Mouse (Mus musculus): Measurements from ENCODE around the gene Akt1s1.

The Akt1s1 gene

DNA sequence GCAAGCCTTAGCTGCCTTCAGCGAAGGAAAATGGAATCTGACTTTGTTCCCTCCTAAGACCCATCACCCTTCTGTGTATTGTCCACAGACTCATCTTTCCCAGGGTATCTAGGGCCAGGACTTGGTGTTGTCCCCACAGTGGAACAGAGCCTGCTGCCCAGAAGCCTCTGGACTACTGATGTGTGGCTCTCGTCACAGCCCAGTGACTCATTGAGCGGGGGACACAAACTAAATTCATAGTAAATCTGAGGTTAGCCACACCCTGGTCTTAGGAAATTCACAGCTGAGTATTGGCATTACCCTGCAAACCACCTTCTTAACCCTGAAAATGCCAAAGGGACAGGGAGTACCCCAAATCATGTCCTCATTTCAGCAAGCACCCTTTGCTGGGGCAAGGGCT is 22.0 kb upstream of the Akt1s1 start:
- no peak for DNase-seq (ENCODE audit: inconsistent ontology term)

DNA sequence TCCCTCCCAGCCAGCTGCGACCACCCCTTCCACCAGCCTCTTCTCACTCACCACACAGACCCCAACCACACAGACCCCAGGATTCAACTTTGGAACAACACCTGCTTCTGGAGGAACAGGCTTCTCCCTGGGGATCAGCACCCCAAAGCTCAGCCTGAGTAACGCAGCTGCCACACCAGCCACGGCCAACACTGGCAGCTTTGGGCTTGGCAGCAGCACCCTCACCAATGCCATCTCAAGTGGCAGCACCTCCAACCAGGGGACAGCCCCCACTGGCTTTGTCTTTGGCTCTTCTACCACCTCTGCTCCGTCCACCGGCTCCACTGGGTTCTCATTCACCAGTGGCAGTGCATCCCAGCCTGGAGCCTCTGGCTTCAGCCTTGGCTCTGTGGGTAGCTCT is 20.1 kb upstream of the Akt1s1 start:
- no peak for DNase-seq (ENCODE audit: inconsistent ontology term)

DNA sequence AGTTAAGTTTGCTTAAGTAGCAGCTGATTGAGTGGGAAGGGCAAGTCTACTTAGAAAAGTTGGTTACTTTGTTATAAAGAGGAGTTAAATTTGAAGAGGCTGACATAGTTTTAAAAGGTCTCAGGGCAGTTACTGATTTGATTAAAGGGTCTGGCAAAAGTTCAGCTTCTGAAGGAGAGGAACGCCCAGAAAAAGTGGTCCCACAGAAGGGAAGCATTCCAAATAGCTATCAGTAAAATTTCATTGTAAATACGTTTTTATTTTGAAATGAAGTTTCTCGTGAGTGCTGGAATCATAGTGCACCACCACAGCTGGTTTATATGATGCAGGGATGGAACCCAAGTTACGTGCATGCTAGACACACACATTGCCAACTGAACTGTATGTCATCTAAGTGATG is 16.0 kb upstream of the Akt1s1 start:
- DNase-seq (ENCODE audit: inconsistent ontology term) = no peak

DNA sequence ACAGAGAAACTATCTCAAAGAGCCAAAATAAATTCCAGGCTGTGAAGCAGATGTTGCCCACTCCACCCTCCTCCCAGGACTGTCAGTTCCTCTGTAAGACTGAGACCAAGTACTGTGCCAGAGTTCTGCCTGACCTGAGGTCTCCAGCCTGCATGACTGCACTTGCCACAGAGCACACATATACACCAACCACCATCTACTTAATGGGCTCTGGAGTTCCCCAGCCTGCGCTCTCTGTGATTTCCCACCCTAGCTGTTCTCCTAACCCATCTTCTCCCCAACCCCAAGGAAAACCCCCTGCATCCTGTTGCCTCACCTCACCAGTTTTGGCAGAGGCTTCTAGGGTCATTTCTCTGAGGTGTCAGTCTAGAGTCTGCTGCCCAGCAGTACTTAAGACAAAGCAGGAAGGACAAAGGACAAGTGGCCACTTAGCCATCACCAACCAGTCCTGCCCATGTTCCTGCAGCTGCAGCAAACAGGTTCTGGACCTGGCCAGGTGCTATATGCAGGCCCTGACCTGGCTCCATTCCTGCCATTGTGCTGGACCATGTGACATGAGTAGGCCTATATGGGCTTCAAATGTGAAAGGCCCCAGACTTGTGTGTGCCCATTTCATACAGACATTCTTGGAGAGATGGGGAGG is 13.3 kb upstream of the Akt1s1 start:
- DNase-seq (ENCODE audit: inconsistent ontology term) = no peak

DNA sequence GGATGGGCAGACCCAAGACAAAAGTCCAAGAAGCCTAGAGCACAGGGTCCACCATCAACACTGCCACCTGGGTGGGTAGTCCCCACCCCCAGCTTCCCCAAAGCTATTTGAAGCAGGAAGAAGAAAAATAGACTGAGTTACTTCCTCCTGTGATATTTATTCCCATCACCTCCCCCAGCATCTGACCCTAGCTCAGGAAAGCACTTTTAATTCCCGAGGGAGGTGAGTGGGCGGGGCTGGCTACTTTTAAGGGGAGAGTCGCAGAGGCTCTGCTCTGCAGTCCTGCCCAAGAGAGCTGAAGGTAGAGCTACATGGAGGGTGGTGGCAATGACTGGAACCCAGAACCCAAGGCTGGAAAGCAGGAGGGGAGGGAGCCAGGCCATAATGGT is 12.8 kb upstream of the Akt1s1 start:
- DNase-seq (ENCODE audit: inconsistent ontology term) = no peak

DNA sequence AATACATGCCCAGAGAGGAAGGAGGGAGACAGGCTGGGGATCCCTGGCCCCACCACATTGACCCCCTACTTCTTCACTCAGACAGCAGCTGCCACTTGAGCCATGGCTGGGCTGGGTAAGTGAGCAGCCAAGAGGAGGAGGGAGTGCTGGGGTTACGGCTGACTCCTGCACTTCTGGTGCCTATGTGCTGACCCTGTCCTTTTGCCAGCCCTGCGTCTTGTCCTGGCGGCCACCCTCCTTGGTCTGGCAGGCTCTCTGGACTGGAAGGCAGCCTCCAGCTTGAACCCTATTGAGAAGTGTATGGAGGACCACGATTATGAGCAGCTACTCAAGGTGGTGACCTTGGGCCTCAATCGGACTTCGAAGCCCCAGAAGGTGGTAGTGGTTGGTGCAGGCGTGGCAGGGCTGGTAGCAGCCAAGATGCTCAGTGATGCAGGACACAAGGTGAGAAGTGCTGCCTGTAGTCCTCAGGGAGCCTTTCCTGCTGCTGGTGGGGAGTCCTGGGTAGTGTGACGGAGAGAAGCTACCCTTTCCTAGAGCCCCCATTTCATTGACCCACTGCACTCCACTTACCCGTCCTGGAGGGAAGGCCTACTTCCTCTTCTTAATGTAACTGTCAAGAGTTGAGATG is 12.3 kb upstream of the Akt1s1 start:
- no peak for DNase-seq (ENCODE audit: inconsistent ontology term)

DNA sequence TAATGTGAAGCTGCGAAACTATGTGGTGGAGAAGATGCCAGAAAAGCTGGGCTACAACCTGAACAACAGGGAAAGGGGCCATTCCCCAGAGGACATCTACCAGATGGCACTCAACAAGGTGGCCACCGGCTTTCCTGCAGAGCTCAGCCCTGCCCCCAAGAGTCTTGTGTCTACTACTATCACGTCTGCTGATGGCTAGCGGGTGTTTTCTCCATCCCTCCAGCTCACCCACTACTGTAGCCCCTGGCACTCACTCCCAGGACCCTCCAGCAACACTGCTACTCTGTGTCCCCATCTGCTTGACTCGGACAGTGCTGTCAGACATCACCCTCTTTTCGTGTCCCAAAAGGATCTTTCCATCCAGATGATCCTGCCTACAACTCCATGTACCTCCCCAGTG is 10.7 kb upstream of the Akt1s1 start:
- no peak for DNase-seq (ENCODE audit: inconsistent ontology term)

DNA sequence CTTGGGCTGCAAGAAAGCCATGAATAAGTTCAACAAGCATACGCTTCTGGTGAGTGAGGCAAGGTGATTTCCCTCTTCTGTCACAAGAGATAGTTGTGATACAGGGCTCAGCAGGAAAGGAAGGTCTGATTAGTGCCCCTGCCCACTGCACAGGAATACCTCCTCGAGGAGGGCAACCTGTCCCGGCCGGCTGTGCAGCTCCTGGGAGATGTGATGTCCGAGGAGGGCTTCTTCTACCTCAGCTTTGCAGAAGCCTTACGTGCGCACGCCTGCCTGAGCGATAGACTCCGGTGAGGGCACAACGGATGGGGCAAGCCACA is 9.7 kb upstream of the Akt1s1 start:
- no peak for DNase-seq (ENCODE audit: inconsistent ontology term)

DNA sequence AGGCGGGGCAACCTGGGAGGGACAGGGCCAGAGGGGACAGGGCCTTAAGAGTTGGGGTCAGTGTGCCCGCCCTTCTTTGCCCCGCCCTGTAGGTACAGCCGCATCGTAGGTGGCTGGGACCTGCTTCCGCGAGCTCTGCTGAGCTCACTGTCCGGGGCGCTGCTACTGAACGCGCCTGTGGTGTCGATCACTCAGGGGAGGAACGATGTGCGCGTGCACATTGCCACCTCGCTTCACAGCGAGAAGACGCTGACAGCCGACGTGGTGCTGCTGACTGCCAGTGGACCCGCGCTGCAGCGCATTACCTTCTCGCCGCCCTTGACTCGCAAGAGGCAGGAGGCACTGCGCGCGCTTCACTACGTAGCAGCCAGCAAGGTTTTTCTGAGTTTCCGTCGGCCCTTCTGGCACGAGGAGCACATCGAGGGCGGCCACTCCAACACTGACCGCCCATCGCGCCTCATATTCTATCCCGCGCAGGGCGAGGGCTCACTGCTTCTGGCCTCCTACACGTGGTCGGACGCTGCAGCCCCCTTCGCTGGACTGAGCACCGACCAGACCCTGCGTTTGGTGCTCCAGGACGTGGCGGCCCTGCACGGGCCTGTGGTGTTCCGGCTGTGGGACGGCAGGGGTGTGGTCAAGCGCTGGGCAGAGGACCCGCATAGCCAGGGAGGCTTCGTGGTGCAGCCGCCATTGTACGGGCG is 9.2 kb upstream of the Akt1s1 start:
- no peak for DNase-seq (ENCODE audit: inconsistent ontology term)

DNA sequence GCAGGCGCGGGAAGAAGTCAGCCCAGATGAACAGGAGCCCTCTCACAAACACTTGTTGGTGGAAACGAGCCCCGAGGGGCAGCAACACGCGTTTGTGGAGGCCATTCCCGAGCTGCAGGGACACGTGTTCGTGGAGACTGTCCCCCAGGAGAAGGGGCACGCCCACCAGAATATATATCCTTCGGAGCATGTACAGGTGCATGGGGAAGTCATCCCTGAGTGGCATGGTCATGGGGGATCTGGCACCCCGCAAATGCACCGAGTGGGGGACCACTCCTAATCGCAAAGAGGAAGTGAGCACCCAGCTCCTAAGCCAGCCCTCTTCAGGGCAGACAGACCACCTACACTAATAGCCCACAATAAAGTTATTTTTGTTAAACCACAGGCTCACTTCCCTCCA is 8.4 kb upstream of the Akt1s1 start:
- DNase-seq (ENCODE audit: inconsistent ontology term) = no peak

DNA sequence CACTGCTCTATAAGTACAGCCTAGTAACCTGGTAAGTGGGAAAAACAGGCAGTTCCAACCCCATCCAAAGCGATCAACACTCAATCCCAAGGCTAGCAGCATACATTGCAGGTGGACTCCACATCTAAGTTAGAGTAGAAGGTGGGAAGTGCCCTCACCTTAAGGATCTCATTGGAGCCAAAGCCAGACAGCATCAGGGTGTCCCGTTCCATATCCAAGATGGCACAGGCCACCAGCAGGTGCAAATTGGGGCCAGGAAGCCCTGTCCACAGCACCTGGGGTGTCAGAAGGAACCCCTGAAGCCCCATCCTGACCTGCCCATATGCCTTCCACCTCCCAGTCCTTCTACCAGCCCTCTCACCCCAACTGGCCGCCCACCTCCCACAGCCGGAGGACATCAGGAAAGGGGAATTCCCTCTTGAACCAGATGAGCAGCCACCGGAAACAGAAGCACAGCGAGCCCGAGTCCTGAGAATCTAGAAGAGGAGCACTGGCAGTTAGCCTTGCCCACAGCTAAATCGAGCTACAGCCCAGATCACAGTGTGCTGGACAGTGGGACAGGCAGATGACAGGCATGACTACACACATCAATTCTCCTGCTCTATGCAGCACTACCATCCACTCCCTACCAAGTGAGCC is 6.8 kb upstream of the Akt1s1 start:
- no peak for DNase-seq (ENCODE audit: inconsistent ontology term)

DNA sequence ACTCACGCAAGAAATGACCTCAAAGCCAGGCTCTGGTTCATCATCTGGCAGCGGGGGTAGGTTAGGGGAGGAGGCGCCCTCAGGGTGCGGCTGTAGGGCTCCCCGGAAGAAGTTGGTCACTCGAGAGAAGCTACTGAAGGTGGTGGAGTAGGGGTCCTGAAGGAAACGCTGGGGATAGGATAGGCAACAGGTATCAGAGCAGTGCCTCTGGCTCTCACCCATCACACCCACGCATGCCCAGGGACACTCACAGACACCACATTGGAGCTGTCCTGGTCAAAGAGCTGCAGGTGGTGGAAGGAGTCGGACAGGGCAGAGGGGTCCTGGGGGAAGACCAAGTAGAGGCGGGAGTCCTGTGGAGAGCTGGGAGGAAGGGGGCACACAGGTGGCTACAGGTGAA is 3.8 kb upstream of the Akt1s1 start:
- no peak for DNase-seq (ENCODE audit: inconsistent ontology term)

DNA sequence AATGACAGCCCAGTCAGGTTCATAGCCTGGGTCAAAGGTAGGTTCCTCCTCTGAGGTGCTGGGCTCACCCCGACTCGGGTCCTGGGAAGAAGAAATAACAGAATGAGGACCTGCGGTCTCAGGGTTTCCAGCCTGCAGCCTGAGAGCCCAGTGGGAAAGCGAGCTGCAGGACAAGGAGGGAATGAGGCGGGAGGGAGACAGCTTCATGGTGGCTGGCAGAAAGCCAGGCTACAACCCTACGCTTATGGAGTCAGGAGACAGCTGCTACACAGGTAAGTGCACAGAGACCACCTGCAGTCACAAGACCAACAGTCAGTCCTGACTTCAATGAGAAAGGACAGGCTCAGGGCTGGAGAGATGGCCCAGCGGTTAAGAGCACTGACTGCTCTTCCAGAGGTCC is 2.0 kb upstream of the Akt1s1 start:
- DNase-seq (ENCODE audit: inconsistent ontology term) = no peak

DNA sequence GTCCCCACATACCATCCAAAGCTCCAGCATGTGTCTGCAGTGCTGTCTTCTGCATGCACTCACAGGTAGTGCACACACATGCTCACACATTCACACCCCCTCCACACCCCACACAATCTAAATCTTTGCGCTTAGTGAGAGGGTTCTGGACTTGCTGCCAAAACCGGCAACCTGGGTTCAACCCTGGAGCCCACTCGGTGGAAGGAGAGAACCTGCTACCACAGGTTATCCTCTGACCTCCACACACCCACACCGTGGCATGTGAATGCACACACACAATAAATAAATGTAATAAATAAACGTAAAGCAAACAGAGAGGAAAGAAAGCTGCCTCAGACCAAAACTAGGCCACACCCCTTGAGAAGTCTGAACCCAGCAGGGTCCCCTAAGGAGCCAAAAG is 1.0 kb upstream of the Akt1s1 start:
- DNase-seq (ENCODE audit: inconsistent ontology term) = no peak

DNA sequence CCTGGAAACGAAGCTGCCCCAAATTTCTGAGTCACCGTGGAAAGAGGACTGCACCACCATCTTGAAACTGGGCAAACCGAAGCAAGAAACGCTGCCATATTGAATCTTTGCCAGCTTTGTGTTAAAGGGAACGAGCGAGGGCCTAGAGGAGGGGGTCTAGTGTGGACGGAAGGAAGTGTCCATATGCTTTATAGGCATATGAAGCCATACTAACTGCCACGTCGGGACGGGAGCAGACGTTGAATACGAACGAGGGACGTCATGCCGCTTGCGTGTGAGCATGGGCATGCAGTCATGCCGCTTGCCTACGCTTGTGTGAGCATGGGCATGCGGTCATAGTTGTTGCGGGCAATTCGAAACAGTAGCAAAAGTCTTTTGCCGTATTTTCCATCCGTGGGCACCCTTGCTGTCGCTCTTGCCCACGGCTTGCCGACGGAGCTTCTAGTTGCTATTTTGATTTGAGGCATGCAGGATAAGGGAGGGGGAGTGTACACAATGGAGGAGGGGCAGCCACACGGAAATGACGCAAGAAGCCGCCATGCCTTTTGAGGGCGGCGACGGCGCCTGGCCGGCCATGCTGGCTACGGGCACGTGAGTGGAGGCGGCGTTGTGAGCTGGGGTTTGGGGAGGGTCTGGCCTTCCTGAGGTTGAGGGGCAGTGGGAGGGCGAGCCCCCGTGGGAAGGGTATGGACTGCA is 773 bp downstream of the Akt1s1 start:
- DNase-seq (ENCODE audit: inconsistent ontology term) = peak; percentile 94

DNA sequence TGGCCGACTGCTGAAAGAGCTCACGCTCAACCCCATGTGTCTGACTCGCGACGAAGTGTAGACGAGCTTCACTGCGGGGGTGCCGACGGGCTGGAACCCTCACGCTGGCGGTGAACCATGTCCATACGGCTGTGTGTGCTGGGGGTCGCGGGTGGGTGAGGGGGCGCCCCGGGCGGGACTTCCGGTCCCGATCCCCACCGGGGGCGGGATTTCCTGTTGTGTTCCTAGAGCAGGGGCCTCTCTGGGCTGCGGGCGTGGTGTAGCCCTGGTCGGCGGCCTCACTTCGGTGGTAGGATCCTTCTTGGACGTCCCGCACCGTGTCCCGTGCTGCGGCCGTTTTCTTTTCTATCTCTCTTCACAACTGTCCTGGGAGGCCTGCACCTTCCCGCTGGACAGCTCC is 1.4 kb downstream of the Akt1s1 start:
- peak; percentile 87 for DNase-seq (ENCODE audit: inconsistent ontology term)

DNA sequence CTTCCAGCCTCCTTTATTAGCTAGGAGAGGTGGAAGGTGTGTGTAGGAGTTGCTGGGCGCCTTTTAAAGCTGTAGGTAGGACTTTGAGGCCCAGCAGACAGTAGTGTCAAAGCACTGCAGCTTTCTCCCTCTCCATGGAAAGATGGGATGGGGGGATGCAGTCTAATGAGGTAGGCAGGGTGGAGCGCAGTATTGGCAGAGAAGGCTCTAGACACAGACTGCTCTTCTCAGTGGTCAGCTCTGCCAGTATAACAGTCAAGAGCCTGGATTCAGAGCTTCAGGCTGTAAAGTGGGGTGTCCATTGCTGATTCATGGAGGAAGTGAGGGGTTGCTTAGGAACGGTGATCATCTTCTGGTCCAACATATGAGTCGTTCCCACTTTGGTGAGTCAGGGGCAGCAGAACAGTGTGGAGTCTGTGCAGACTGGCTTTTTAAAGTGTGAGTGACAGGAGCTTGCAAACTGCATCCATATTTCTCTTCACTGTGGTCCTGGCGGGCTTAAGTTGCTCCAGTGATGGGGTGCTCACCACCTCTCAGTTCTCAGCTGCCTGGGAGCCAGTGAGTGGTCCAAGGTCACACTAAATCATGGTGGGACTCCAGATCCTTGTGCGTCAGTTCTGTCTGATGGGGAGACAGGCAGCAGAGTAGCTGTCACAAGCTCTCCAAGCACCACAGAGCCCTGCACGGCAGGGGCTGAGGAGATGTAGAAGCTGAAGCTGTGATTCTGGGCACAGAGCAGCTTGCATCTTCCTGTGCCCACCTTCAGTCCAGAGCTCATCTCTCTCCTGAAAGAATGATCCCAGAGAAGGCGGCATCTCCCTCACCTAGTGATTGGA is 2.2 kb downstream of the Akt1s1 start:
- DNase-seq (ENCODE audit: inconsistent ontology term) = peak; percentile 42

DNA sequence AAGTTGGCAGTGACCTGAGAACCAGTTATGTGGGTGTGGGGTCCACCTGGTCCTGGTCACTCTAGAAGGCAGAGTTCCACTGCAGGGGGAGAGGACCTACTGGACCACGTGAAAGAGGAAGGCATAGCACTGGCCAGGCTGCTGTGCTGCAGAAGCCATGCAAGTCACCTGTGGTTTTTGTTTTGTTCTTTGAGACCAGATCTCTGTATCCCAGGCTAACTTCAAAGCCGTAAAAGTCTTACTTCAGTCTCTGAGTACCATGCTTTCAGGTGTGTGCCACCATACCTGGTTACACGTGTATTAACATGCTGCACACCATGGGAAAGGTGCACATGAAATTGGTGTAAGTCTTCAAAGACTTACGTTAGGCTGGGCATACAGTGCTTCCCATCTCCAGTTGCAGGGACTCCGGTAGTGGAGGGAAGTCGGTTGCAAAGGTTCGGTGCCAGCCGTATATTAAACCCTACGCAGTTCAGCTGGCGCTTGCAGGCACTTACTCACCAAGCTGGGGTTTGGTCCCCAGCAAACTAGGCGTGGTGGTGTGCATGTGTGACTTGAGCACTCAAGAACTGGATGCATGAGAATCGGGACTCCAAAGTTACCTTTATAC is 2.9 kb downstream of the Akt1s1 start:
- no peak for DNase-seq (ENCODE audit: inconsistent ontology term)

DNA sequence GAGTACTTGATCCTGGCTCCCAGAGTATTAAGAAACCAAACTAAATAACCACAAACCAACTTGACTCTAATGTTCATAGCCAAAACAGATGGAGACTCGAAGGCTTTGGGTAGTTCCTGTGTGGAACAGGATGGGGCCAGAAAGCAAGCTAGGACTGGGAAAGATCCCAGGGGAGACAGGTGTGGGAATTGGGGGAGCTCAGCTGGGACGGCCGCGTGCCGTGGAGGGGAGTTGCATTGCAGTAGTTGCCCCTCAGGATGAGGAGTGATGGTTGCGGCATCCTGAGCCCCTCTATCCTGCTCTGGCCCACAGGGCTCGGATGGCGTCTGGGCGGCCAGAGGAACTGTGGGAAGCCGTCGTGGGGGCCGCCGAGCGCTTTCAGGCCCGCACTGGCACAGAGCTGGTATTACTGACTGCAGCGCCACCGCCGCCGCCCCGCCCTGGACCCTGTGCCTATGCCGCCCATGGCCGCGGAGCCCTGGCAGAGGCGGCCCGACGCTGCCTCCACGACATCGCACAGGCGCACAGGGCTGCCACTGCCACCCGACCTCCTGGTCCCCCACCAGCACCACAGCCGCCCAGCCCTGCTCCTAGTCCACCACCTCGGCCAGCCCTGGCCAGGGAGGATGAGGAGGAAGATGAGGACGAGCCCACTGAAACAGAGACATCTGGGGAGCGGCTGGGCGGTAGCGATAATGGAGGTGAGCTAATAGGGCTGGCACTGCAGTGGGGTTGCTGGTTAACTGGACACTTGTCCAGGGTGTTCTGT is 3.7 kb downstream of the Akt1s1 start:
- no peak for DNase-seq (ENCODE audit: inconsistent ontology term)

DNA sequence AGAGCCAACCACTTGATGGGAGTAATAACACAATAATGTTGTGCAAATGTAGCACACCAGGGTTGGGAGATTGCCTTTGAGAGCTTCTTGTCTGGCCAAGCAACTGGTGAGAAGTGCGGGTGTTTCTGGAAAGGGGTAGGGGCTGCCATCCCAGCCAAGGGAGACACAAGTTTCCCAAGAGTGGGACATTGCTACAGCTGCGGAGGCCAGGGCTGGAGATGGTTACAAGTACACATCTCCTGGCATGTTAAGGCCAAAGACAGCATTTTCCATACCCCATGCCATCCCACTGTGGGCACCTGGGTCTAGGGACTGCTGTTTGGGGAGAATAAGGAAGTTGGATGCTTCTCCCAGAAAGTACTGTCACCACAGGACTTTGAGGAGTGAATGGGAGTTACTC is 4.3 kb downstream of the Akt1s1 start:
- no peak for DNase-seq (ENCODE audit: inconsistent ontology term)

All from Muller cell, postnatal 12 days (primary cell).